In genomic region chr7:65206021-65206420, GRCm38 (mm10) we compare ENCODE assay signal across 21 mouse cellular contexts. TPM values are rescaled to one million over a fixed set of nuclear protein-coding genes. Genes with fewer than 3 reads are reported as not detected.
"Had no signal": no experiment of that assay in that cellular context is flagged by ENCODE, and none has a peak within 500 bp of the region (broad histone marks: within the 10 kb centered on the region; RNA-seq: fewer than 3 reads in every experiment).

No protein-coding gene starts in this region.

- H3K4me2 ChIP-seq: lung, embryonic 15.5 days; midbrain, embryonic 11.5 days; midbrain, embryonic 13.5 days; midbrain, embryonic 15.5 days; neural tube, embryonic 13.5 days; stomach, embryonic 15.5 days had no signal

- H3K4me1 ChIP-seq: lung, embryonic 15.5 days; megakaryocyte, embryonic 14.5 days; midbrain, embryonic 13.5 days; midbrain, embryonic 15.5 days; neural tube, embryonic 13.5 days; stomach, embryonic 15.5 days had no signal

- ATAC-seq: liver, postnatal 0 days; lung, postnatal 0 days; midbrain, embryonic 13.5 days; midbrain, embryonic 15.5 days had no signal

- H3K9me3 ChIP-seq: lung, embryonic 15.5 days; midbrain, embryonic 15.5 days; stomach, embryonic 15.5 days had no signal

- H3K27me3 ChIP-seq: lung, embryonic 15.5 days; megakaryocyte, embryonic 14.5 days; midbrain, embryonic 13.5 days; midbrain, embryonic 15.5 days; neural tube, embryonic 13.5 days; stomach, embryonic 15.5 days had no signal

- H3K9ac ChIP-seq: liver, postnatal 0 days; lung, embryonic 15.5 days; midbrain, embryonic 13.5 days; midbrain, embryonic 15.5 days; neural tube, embryonic 13.5 days; stomach, embryonic 15.5 days had no signal

- DNase-seq: liver, postnatal 0 days; lung, adult 2 months; lung, postnatal 14 days; lung, postnatal 36 days; right cerebral cortex, postnatal 14 days; thymus, adult 2 months; thymus, postnatal 25 days; thymus, postnatal 4 days had no signal

- H3K27ac ChIP-seq: lung, embryonic 15.5 days; macrophage; midbrain, embryonic 13.5 days; midbrain, embryonic 15.5 days; neural tube, embryonic 13.5 days; stomach, embryonic 15.5 days; stomach, postnatal 0 days had no signal

- H3K36me3 ChIP-seq: lung, embryonic 15.5 days; midbrain, embryonic 13.5 days; midbrain, embryonic 15.5 days; neural tube, embryonic 13.5 days; stomach, embryonic 15.5 days had no signal

- H3K4me3 ChIP-seq: lung, embryonic 15.5 days; megakaryocyte, embryonic 14.5 days; midbrain, embryonic 13.5 days; midbrain, embryonic 15.5 days; neural tube, embryonic 13.5 days; stomach, embryonic 15.5 days had no signal

RNA-seq across cellular contexts. Expression of gene Fam189a1, which starts 49.7 kb away (rescaled TPM):
- total RNA-seq: megakaryocyte progenitor cell, adult 5-6 weeks; monocyte, adult 5-6 weeks; neutrophil, adult 5-6 weeks had no signal
- polyA plus RNA-seq: macrophage had no signal
